Mouse (Mus musculus) cerebellum, adult 2 months (tissue): Measurements from ENCODE around the gene Zbtb17. TPM values are rescaled to one million over a fixed set of nuclear protein-coding genes. Genes with fewer than 3 reads are reported as not detected.

Experiments
- DNase-seq, 2 experiments: peaks; one replicate each; pipeline ENCODE4 v3.0.0; 2021
- H3K27ac ChIP-seq: fragments of 200-500 bp; 2 replicates; pipeline ENCODE4 v1.5.1; 2012; ENCODE audit warnings: low read length, control low read depth, inconsistent platforms; ENCODE audit not compliant: insufficient read depth
- H3K27me3 ChIP-seq: fragments of 200-500 bp; 2 replicates; pipeline ENCODE4 v1.6.1; 2012; ENCODE audit warnings: inconsistent platforms, mild to moderate bottlenecking, low read length, moderate library complexity; ENCODE audit not compliant: control insufficient read depth, insufficient read depth
- H3K4me1 ChIP-seq: fragments of 200-500 bp; 2 replicates; pipeline ENCODE4 v1.6.1; 2011; ENCODE audit warnings: low read length; ENCODE audit not compliant: control insufficient read depth, insufficient read depth
- H3K4me3 ChIP-seq: fragments of 200-500 bp; replicated peaks from 2 replicates; pipeline ENCODE3; 2011; ENCODE audit warnings: mild to moderate bottlenecking, low read depth, low read length, control low read depth; ENCODE audit not compliant: insufficient read depth
- CTCF ChIP-seq: fragments of 200-500 bp; IDR thresholded peaks from 2 replicates; pipeline ENCODE4 v1.5.1; 2011; ENCODE audit warnings: low read depth, mild to moderate bottlenecking, control low read depth, low read length, moderate library complexity, borderline replicate concordance; ENCODE audit not compliant: insufficient read depth
- POLR2A ChIP-seq: fragments of 200-500 bp; IDR thresholded peaks from 2 replicates; pipeline ENCODE4 v1.6.1; 2011; ENCODE audit warnings: low read length, control low read depth, borderline replicate concordance; ENCODE audit not compliant: insufficient read depth
- WGBS: fragments of 180-500 bp; shearing (Covaris S2); methylation state at CpG from one replicate; pipeline ENCODE4 v1.1.7; 2018; 5-methylcytosine and 5-hydroxymethylcytosine counted together
- polyA plus RNA-seq: library from polyadenylated mRNA; depleted of rRNA; stranded (reverse); fragments of >200 nt; gene quantifications from 2 replicates; pipeline ENCODE4 v1.2.3, GENCODE M21; 2012

The Zbtb17 gene
- polyA plus RNA-seq, 1 experiment = 34.7 TPM

DNA sequence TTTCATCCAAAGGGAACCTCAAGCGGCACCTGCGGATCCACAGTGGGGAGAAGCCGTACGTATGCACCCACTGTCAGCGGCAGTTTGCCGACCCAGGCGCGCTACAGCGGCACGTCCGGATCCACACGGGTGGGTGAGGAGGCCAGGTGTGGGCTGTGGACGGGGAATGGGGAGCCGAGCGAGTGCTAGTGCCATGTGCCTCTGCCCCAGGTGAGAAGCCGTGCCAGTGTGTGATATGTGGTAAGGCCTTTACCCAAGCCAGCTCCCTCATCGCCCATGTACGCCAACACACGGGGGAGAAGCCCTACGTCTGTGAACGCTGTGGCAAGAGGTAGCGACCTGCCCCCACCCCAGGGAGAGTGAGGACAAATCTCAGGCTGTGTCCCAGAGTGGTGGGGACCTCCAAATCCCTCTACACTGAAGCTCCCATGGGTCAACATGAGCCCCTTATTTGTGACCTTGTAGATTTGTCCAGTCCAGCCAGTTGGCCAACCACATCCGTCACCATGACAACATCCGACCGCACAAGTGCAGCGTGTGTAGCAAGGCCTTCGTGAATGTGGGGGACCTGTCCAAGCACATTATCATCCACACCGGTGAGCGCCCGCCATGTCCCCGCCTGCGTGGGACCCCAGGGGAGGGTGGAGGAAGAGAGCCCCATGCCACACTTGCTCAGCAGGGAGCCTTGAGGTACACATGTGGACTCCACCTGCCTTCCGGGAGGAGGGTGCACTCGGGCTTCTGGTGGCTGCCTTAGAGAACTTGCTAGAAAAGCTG lies 21.2 kb downstream of the Zbtb17 start:
- DNase-seq = no peak
- TF ChIP-seq POLR2A (no peak), CTCF (no peak)
- peaks cover 31% of the 10 kb centered on the region for H3K4me1 ChIP-seq
- WGBS = 78% methylated on average over 34 of the region's 34 CpGs
- no peak overlapping the region for H3K4me3 ChIP-seq
- no peaks in the 10 kb centered on the region for H3K27me3 ChIP-seq
- H3K27ac ChIP-seq = no peak overlapping the region

DNA sequence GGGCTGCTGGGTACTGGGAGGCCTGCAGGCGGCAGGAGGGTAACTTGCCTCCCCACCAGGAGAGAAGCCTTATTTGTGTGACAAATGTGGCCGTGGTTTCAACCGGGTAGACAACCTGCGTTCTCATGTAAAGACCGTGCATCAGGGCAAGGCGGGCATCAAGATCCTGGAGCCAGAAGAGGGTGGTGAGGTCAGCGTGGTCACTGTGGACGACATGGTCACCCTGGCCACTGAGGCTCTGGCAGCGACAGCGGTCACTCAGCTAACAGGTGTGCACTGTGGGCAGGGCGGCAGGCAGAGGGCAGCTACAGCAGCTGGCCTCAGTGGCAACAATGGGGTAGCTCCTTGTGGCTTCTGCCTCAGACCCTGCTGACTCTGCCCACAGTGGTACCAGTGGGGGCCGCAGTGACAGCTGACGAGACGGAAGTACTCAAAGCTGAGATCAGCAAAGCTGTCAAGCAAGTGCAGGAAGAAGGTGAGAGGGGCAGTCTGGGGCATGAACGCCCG lies 21.9 kb downstream of the Zbtb17 start:
- Histone ChIP-seq H3K4me1 (peaks cover 31% of the 10 kb centered on the region), H3K4me3 (no peak overlapping the region), H3K27ac (no peak overlapping the region), H3K27me3 (no peaks in the 10 kb centered on the region)
- WGBS = 73% methylated on average over 16 of the region's 16 CpGs
- no peak for DNase-seq
- no peak for TF ChIP-seq CTCF
- TF ChIP-seq POLR2A = no peak

DNA sequence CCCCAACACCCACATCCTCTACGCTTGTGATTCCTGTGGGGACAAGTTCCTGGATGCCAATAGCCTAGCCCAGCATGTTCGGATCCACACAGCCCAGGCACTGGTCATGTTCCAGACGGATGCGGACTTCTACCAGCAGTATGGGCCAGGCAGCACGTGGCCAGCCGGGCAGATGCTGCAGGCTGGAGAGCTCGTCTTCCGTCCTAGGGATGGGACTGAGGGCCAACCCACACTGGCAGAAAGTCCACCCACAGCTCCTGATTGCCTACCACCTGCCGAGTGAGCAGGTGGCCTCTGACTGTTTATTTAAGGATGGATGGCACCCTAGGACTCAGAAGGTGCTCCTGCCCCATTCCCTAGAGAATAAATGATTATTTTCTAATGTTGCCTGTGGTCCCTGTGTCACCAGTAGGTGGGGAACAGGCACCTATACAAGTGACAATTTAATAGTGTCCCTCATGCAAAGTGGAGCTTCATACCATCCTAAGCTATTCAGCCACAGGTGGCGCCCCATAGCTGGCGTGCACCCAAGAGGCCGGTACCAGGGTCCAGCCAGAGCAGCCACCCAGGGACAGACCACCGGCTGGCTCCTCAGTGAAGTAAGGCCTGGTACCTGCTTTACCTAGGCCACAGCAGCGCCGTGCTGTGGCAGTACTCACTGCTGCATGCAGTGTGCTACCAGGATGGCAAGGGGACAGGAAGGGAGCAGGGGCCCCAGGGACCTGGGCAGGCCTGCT lies 22.6 kb downstream of the Zbtb17 start:
- 24% methylated on average over 15 of the region's 15 CpGs for WGBS
- no peak for TF ChIP-seq CTCF
- TF ChIP-seq POLR2A = no peak
- H3K4me3 ChIP-seq = no peak overlapping the region

DNA sequence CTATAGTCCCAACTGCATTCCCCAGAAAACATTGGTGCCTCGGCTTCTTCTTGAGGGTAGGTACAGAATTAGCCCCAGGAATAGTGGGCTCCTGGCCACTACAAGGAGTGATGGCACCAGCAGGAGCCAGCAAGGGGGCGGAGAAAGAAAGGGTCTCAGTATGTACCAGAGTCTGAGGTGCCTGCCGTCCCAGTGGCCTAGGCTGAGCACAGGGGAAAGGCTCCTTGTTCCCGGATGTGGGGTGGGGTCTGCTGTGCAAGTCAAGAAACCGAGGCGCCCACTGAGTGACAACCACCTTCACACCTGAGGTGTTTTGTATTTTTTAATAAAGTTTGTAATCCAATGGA lies 23.1 kb downstream of the Zbtb17 start:
- 62% methylated on average over 6 of the region's 6 CpGs for WGBS
- no peak for DNase-seq
- H3K27ac ChIP-seq = no peak overlapping the region
- H3K27me3 ChIP-seq = no peaks in the 10 kb centered on the region
- peaks cover 26% of the 10 kb centered on the region for H3K4me1 ChIP-seq
- no peak overlapping the region for H3K4me3 ChIP-seq
- TF ChIP-seq POLR2A (no peak), CTCF (no peak)

More for the DNA sequence above, 22.6 kb downstream of the Zbtb17 start:
- Histone ChIP-seq H3K27ac (no peak overlapping the region), H3K4me1 (peaks cover 27% of the 10 kb centered on the region), H3K27me3 (no peaks in the 10 kb centered on the region)
- no peak for DNase-seq

DNA sequence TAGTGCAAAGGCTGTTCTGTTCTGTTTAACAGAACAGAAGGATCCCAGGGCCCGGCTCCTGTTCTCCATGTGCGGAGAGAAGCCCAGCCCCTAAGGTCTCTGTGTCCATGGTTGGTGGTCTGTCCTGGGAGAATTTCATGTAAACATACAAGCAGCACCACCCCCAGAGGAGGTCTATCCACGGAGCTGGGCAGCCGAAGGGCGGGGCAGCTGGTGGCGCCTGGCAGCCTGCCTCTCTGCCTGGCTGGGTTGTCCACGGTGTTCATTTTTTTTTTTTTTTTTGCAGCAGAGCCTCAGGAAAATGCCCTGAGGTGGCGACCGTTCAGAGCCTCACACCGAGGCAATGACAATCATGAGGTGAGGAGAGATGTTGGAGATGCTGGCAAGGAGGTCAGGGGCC lies 24.1 kb downstream of the Zbtb17 start:
- TF ChIP-seq POLR2A = no peak
- no peak for TF ChIP-seq CTCF
- no peak overlapping the region for H3K4me3 ChIP-seq
- 11% methylated on average over 10 of the region's 10 CpGs for WGBS
- H3K4me1 ChIP-seq = peaks cover 26% of the 10 kb centered on the region
- peak; percentile 75 to 78 for DNase-seq
- H3K27me3 ChIP-seq = no peaks in the 10 kb centered on the region
- no peak overlapping the region for H3K27ac ChIP-seq

DNA sequence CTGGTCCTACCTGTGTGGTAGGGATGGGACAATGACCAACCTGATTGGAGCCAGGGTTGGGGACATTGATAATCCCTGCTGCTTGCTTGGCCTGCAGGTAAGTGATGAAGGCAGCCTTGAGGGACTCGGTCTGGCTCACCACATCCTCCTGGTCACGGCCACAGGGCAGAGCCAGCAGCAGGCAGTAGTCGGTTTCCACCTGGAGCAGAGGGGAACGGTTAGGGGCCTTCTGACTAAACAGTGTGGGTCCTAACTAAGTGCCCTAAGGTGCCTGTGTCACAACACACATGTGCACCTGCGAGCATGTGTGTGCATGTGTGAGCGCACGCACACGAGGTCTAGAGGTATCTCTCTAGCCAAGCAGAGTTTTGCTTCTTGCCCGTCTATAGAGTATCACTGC lies 24.9 kb downstream of the Zbtb17 start:
- H3K4me3 ChIP-seq = no peak overlapping the region
- no peaks in the 10 kb centered on the region for H3K27me3 ChIP-seq
- TF ChIP-seq POLR2A (no peak), CTCF (no peak)
- peaks cover 26% of the 10 kb centered on the region for H3K4me1 ChIP-seq
- DNase-seq = no peak
- no peak overlapping the region for H3K27ac ChIP-seq
- WGBS = 85% methylated on average over 9 of the region's 9 CpGs

DNA sequence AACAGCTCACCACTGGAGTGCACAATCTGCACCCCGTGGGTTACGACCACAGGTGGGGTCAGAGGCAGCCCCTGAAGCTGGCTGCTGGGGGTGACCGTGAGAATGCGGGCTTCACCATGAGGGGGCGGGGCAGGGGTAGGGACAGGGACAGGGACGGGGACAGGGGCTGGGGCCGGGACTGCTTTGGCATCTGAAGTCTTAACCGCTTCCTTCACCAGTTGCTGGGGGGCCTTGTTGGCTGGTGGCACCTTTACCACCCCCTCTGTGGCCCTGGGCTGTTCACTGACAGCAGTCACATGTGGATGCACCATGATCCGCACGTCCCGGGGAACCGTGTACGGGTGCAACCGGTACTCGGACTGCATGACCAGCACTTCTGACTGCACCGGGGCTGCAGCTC lies 27.0 kb downstream of the Zbtb17 start:
- DNase-seq = no peak
- TF ChIP-seq CTCF = no peak
- H3K4me1 ChIP-seq = peaks cover 27% of the 10 kb centered on the region
- H3K4me3 ChIP-seq = no peak overlapping the region
- 96% methylated on average over 16 of the region's 16 CpGs for WGBS
- H3K27ac ChIP-seq = no peak overlapping the region
- H3K27me3 ChIP-seq = no peaks in the 10 kb centered on the region
